Mouse (Mus musculus) gonadal fat pad, adult 2 months (tissue): Measurements from ENCODE around the gene Cadm4. TPM values are rescaled to one million over a fixed set of nuclear protein-coding genes. Genes with fewer than 3 reads are reported as not detected.

Experiments
- DNase-seq: peaks from one replicate; pipeline ENCODE4 v3.0.0-alpha.2; 2012; ENCODE audit warnings: low read depth
- polyA plus RNA-seq: library from polyadenylated mRNA; depleted of rRNA; stranded (reverse); fragments of >200 nt; gene quantifications from 2 replicates; pipeline ENCODE4 v1.2.3, GENCODE M21; 2012; rRNA removed

The Cadm4 gene
- polyA plus RNA-seq = 3.0 and 5.7 TPM in 2 replicates

DNA sequence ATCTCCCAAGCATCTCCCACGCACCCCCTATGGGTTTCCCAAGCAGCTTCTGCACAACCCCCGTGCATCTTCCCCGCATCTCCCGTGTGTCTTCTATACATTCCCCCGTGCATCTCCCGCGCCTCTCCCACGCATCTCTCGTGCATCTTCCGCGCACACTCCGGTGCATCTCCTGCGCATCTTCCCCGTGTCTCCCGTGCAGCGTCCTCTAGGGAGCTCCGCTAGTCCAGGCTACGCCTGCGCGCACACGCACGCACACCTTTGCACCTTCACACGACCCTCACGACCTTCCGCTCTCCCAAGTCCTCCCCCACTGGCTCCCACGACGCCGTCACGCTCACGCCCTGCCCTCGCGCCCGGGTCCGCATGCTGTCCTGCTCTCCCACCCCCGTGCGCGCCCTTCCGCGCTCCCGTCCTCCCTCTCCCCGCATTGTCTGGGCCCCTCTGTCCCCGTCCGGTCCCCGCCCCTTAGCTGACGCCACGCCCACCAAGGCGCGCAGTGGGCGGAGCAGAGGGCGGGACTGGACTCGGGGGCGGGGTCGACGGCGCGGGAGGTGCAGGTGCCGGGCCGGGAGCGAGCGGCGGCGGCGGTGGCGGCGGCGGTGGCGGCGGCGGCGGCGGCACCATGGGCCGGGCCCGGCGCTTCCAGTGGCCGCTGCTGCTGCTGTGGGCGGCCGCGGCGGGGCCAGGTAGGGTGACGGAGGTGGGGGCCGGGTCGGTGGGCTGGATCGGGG lies at the start of gene Cadm4:
Cadm4 (plus strand) TSS at position 550 of the 734 bp plus-strand sequence.
- no peak for DNase-seq

DNA sequence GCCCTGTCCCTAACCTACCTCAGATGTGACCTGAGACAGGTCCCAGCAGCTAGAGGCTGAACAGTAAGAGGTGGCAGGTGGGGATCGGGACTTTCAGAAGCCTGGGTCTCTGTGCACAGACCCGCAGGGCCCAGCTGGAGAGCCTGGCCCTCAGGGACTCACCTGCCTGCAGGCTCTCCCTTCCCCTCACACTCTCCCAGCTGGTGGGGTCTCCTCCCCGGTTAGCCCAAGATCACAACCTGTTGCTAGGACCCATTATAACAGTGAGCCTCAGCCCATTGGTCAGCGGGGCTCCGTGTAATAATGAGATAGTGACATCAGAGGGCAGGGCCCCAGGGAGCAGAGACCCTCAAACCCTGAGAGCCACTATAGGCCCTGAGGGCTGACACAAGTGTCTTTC lies 46.5 kb upstream of the Cadm4 start:
- DNase-seq = no peak

DNA sequence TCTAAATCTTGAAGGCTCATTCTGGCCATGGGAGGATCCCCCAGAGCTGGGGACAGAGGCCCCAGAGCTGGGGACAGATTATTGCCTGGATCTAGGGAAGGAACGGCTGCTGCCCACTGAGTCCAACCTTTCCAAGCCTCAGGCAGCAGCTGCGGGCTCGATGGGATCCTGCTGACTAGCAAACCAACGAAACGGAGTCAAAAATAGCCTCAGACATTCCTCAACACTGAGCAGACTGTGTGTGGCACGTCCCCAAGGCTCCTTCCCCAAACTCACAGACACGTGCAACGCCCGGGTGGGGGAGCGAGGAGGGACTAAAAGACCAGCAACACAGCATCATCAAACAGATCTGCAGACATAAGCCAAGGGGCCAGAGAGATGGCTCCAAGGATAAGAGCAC lies 43.8 kb upstream of the Cadm4 start:
- no peak for DNase-seq

DNA sequence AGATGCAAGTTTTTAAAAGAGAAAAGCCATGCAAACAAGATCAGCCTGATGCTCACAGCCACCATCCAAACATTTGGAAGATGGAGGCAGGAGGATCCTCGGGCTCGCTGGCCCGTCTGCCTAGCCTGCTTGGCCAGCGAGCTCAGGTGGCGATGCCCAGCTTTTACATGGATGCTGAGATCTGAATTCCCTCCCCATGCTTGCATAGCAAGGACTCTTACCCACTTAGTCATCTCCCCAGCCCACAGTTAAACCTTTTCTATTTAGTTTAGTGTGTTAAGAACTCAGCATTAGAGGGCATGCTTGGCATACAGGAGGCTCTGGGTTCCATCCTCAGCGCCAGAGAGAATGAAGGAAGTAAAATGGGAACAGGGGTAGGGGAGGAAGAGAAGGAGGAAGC lies 42.6 kb upstream of the Cadm4 start:
- DNase-seq = no peak

DNA sequence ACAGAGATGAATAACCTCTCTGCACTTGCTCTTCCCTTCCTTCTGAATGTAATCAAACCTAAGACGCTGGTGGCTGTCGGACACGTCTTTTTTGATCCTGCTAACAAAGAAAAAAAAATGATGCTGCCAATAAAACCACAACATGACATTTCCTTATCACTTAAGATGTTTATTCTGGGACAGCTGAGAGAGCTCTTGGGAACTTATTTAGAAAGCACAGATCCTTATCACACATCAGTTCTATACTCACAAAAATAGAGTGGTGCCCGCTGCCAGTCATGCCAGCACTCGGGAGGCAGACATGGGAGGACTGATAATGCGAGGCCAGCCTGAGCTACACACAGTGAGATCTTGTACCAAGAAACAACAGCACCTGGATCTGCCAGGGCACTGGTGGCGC lies 41.9 kb upstream of the Cadm4 start:
- no peak for DNase-seq

DNA sequence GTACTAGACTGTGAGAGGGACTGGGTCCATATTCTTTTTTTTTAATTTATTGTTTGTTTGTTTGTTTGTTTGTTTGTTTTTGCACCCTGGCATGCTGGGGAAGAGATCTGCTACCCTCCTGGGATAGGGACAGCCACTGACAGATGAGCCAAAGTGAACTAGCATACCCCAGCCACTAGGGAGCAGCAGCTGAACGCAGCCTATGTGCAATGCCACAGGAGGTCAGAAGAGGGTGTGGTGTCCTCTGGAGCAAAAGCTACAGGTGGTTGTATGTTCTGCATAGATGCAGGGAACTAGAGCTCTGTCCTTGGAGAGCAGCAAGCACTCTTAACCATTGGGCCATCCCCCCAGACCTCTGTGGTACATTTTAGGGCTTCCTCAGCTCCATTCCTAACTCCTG lies 40.0 kb upstream of the Cadm4 start:
- DNase-seq = no peak

DNA sequence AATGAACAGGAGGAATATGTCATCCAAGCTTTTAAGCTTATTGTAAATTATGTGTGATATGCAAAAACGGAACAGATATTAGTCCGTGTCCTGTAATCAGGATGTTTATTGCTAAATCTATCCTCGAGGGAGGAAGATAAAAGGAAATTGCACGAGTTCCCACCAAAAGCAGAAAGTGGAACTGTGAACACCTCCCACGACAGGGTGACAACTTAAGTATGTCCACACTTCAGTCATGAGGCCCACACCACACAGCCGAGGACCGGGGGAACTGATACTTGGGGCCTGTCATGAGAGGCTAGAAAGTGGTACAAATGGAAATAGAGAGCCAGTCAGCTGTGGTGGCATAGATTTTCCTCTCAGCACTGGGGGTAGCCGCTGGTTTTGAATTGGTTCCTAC lies 39.5 kb upstream of the Cadm4 start:
- DNase-seq = no peak

DNA sequence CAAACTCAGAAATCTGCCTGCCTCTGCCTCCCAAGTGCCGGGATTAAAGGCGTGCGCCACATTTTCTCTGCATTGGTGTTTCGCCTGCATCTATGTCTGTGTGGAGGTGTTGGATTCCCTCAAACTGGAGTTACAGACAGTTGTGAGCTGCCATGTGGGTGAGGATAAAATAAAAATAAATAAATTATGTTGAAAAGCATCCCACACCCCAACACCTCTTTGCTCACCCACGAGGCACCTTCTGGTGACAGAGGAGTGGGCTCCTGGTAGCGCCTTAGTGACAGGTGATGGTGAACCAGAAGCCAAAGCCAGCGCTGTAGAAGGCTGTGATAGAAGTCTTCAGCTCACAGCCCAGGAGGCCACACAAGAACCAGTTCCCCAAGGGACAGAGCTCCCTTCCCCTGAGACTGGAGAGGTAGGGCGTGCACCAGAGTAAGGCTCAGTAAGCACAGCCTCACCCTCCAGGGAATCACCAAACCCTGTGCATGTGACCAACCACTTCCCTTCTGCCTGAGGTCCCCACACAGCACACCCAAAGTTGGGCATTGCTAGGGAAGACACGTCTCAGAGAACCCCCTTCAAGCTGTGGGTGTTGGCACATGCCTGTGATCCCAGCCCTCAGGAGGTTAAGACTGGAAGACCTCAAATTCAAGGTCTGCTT lies 36.4 kb upstream of the Cadm4 start:
- DNase-seq = no peak

DNA sequence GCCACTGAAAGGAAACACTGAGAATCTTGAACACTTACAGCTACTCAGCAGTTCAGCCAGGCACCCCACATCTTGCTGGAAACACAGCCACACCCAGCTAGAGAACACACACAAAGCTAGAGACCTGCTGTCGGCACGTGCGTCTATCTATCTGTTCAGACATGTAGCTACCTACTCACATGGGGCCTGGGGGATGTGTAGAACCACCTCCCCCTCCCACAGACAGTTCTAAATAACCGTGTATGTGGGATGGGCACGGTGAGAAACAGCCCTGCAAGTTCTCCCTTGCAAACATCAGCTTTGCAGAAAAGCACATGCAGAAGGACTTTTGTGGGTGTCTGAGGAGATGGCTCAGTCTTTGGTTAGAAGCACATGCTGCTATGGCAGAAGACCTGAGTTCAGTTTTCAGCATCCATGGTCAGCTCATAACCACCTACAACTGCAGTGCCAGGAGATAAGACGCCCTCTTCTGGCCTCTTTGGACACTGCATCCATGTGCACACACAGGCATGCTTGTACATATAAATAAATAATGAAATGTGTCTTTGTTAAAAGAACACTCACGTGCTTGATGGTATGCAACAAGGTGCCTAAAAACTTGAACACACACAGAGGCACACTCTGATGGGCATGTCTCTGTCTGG lies 35.0 kb upstream of the Cadm4 start:
- DNase-seq = no peak

DNA sequence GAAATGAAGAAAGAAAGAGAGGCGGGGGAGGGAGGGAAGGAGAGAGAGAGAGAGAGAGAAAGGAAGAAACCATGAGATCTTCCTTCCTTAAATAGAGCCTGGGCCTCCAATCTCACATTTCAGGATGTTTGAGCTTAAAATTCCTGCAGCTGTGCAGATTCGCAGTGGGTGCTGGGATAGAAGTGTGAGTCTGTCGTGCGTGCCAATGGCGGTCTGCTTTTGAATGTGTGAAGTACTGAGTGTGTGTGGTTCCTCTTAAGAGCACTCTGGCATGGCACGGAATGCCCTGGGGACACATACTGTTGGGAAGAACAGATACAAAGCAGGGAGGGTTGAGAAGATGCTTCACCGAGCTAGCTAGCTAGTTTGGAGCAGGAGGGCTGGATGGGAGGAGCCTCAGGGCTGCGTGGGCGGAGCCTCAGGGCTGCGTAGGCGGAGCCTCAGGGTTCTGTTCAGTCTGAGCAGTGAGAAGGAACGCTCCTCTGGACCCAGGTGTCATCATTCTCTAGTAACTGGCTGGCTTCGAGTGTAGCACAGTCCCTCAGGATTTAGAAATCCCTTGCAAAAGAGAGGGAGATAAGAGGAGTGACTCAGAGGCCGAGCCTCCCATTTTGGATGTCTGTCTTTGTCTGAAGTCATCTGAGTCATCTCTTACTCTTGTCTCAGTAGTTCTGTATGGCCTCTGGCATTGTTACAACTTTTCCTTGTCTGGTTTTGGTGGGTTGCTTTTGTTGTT lies 32.9 kb upstream of the Cadm4 start:
- no peak for DNase-seq

DNA sequence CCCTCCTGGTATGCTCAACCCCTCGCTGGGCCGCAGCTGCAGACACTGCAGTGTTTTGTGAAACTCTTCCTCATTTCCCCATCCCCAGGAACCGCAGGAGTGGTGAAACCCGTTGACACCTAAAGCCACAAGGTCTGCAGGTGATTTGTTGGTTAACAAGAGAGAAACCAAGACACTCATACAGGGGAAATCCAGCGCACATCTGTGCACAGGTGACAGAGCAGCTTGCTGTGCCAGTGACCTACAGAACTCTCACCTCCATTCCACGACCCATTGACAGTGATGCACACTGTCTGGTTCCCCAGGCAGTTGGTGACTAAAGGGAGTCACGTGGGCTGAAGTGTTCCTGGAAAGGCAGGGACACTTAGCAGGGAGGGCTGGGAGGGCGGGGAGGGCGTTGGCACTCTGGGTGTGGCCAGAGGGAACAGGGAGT lies 31.2 kb upstream of the Cadm4 start:
- no peak for DNase-seq

DNA sequence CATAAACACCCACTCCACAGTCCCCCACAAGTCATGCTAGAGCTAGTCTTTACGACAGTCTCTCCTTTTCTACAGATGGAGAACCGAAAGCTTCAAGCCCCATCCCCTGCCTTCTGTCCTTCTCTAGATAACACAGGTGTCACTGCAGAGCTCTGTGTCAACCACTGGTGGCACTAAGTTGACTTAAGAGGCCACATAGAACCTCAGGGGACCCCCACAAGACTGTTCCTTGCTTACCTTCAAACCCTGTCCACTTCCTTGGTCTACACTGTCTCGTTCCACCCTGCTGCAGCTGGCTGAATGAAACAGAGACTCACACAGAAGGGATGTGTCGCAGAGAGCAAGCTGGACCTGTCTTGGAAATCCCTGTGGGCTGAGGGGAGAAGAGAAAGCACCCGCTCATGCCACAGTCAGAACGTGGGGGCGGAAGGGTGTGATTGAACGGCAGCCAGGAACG lies 29.9 kb upstream of the Cadm4 start, which contains the start of gene Irgc1:
Irgc1 (minus strand) TSS at position 443 of the 457 bp plus-strand sequence.
- DNase-seq = no peak

DNA sequence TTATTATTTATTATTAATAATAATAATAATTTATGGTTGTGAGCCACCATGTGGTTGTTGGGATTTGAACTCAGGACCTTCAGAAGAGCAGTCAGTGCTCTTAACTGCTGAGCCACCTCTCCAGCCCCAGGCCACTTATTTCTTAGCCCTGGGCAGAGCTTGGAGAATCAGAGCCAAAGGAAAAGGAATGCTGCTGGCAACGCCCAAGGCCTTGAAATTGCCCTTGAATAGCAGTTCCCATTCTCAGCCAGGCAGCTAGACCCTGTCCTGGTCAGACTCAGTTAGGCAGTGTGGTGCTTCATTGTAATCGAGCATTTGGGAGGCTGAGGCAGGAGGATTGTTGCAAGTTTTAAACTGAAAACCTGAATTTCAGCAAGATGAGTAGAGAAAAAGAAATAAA lies 27.6 kb upstream of the Cadm4 start:
- no peak for DNase-seq

DNA sequence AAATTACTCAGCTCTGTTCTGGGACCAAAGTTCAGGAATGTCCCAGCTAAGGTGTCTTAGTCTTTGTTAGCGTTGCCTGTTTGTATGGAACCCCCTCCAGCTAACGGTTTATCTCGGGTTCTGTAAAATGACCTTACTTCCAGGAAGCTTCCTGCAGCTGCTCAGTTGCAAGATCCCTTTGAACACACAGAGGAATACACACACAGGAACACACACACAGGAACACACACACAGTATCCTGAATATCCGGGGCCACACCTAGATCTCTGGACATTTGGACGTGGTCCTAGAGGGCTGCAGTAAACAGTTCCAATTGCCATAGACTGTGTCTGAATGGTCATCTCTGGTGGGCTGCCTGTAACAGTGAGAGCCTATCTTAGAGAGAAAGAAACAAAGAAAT lies 26.1 kb upstream of the Cadm4 start:
- no peak for DNase-seq

DNA sequence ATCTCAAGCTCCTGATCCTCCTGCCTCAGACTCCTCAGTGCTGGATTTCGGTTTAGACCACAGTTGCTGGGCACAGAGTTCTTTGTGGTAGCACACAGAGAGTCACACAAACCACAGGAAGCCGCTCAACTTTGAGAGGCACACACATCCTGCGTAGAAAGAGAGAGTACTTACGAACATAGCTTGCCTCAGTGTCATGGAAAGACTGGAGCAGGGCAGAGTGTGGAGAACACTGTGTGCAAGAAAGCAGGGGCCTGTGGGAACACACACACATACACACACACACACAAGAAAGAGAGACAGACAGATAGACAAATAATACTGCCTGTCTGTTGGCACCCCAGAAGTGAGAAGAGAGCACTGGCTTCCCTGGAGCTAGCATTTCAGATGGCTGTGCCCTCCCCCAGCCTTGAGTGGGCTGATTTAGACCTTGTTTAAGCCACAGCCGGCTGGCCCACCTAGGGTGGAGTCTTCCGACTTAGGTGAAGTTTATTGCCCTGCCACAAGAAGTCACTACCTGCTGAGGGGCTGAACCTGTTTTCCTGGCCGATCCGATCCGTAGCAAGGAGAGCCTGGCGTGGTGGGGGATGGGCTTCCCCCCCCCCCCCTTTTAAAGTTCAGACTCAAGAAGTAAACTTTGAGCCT lies 24.0 kb upstream of the Cadm4 start:
- no peak for DNase-seq

DNA sequence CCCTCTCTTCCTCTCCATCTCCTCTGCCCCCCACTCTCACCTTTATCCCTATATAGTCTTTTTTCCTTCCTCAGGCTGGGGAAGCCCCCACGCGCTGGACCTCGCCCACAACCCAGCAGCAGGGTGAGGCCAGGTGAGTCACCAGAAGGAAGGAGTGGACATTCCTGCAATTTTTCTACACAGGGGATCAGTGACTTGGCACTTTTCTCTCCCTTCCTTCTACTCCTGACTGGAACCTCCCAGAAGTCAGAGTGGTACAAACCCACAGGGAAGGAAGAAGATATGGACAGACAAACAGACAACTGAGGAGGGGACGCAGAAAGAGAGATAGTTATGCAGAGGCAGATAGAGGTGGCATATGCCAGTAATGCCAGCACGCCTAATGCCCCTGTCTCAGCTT lies 22.4 kb upstream of the Cadm4 start:
- DNase-seq = no peak

DNA sequence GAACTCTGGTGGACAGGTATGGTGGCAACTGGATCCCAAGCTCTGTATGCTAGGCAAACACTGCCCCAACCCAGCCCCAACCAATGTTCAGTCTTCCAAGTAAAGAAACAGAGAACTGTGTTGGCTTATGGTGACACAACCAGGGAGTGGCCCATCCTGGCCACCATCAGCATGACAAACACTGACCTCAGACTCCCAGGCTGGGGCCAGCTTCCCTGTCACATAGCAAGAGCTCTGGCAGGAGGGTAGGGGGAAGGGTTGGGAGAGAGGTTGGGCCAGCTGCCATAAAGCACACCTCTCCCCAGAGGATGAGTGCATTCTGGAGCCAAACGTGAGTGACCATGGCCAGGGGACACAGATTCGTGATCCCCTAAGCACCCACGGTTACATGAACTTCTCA lies 22.0 kb upstream of the Cadm4 start:
- DNase-seq = no peak

DNA sequence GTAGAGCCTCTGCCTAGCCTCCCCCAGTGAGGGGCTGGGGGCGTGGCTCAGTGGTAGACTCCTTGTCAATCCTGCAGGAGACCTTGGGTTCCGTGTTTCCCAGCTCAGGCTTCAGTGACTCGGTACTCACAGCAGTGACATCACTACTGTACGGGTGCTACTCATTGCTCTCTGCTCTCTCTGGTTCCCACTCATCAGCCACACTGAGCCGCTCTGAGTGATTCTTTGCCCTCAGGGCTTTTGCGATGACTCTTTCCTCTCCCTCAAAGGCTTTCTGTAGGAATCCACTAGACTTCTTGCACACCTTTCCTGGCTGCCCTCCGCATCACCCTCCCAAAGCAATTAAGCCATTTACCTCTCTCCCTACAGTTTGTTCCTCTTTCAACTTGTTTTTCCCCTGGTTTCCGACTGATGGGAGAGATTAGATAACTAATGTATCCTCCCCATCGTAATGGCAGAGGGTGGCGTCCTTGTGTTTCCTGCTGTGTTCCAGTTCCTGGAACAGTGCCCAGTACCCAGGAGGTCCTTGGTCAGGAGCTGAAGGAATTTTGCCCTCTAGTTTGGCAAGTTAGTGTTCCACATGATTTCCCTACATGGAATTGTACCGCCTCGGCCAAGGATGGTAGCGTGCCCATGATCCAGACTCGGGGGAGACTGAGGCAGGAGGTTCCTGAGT lies 20.3 kb upstream of the Cadm4 start:
- DNase-seq = no peak

DNA sequence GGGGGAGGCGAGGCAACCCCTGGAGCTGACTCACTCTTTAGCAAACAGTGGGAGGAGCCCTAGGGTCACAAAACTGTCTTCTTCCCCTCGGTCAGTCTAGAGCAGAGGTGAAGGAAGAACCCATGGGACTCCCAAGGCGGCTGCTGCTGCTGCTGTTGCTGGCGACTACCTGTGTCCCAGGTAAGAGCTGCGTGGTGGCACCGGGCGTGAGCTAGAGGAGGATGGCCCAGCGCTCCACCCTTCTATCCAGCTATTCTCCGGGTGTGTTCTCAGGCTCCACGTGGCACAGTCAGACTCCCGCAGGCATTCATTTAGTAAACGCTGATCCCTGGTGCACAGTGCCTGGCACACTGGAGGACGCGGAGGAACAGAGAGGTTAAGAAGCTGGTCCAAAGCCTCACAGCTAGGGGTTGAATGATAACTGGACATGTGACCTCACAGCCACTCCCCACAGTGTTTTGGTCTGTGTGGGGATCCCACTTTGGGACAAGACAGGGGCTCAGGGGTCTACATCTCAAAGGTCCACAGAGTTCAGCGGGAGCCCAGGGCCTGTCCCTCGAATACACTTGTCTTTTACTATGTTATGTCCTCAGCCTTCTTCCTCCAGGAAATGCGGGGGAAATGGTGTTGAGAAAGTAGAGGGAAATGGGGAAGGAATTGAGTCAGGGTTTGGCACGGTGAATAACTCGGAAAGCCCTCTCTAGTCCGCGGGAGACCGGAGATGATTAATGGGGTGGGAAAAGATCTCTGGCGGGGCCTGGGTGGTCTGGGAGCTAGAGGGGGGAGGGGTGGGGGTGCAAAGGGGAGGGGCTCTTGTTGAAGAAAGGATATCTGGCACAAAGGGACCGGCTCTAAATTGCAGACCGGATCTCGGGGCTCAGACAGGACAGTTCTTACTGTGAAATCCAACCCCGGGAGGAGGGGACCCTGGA lies 19.2 kb upstream of the Cadm4 start, which contains the start of gene Plaur:
Plaur (plus strand) TSS at position 97 of the 932 bp plus-strand sequence.
- DNase-seq = no peak

DNA sequence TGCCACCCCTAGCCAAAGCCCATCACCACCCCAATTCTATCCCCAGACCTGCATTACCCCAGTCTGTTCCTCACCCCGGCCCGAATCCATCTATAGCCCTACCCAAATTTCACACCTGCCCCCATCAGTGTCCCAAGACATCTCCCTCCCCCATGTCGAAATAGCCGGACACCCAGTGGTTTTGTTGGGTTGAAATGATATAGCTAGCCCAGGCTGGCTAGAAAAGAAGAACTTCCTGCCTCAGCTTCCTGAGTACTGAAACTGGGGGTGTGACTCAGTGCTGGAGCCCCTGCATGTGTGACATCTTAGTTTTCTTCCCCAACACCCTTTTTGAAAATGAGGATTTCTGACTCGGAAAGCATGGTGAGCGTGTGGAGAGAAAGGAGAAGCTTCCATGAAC lies 15.0 kb upstream of the Cadm4 start:
- DNase-seq = no peak
